Mouse (Mus musculus) embryonic fibroblast, embryonic 13.5 days (primary cell): Measurements from ENCODE around the gene Pdzrn4. TPM values are rescaled to one million over a fixed set of nuclear protein-coding genes. Genes with fewer than 3 reads are reported as not detected.

ENCODE experiments used
- H3K27ac ChIP-seq: 2 replicates; pipeline ENCODE4 v1.5.1; 2012; ENCODE audit warnings: low read length, control low read depth, inconsistent platforms; ENCODE audit not compliant: insufficient read depth
- H3K4me1 ChIP-seq: 2 replicates; pipeline ENCODE4 v1.6.1; 2011; ENCODE audit warnings: low read length; ENCODE audit not compliant: control insufficient read depth, insufficient read depth
- H3K4me3 ChIP-seq: 2 replicates; pipeline ENCODE4 v1.5.1; 2011; ENCODE audit warnings: mild to moderate bottlenecking, control low read depth, low read length; ENCODE audit not compliant: insufficient read depth
- CTCF ChIP-seq: IDR thresholded peaks from 2 replicates; pipeline ENCODE4 v1.5.1; 2011; ENCODE audit warnings: mild to moderate bottlenecking, control low read depth, low read length, moderate library complexity, borderline replicate concordance; ENCODE audit not compliant: insufficient read depth
- POLR2A ChIP-seq: IDR thresholded peaks from 2 replicates; pipeline ENCODE4 v1.6.1; 2011; ENCODE audit warnings: low read depth, mild to moderate bottlenecking, control low read depth, low read length, moderate library complexity
- polyA plus RNA-seq: library from polyadenylated mRNA; stranded (reverse); fragments of >200 nt; gene quantifications from 2 replicates; pipeline ENCODE4 v1.2.4, GENCODE M21; 2011; ENCODE audit warnings: low read depth; ENCODE audit not compliant: missing spikeins, insufficient read length

The Pdzrn4 gene
- polyA plus RNA-seq, 1 experiment, result 0.76 TPM

- TF ChIP-seq POLR2A (no peak), CTCF (no peak)
- Histone ChIP-seq H3K4me3 (no peak overlapping the region), H3K4me1 (no peaks in the 10 kb centered on the region), H3K27ac (no peak overlapping the region)
Observed at GRCm38 (mm10) chr15:92491376-92491775, 94.7 kb downstream of the Pdzrn4 start.

- no peaks in the 10 kb centered on the region for H3K4me1 ChIP-seq
- H3K4me3 ChIP-seq, result no peak overlapping the region
- TF ChIP-seq POLR2A (no peak), CTCF (no peak)
- no peak overlapping the region for H3K27ac ChIP-seq
Observed at GRCm38 (mm10) chr15:92495465-92496174, 98.9 kb downstream of the Pdzrn4 start.

GRCm38 (mm10) chr15:92500276-92500838 lies 103.7 kb downstream of the Pdzrn4 start:
- Histone ChIP-seq H3K4me1 (no peaks in the 10 kb centered on the region), H3K4me3 (no peak overlapping the region), H3K27ac (no peak overlapping the region)
- TF ChIP-seq POLR2A, result no peak
- no peak for TF ChIP-seq CTCF

- H3K27ac ChIP-seq, result no peak overlapping the region
- no peak overlapping the region for H3K4me3 ChIP-seq
- no peaks in the 10 kb centered on the region for H3K4me1 ChIP-seq
- TF ChIP-seq POLR2A (no peak), CTCF (no peak)
Observed at GRCm38 (mm10) chr15:92502797-92503196, 106.1 kb downstream of the Pdzrn4 start.

GRCm38 (mm10) chr15:92509372-92509771 lies 112.7 kb downstream of the Pdzrn4 start:
- TF ChIP-seq POLR2A (no peak), CTCF (no peak)
- no peak overlapping the region for H3K27ac ChIP-seq
- no peaks in the 10 kb centered on the region for H3K4me1 ChIP-seq
- no peak overlapping the region for H3K4me3 ChIP-seq

GRCm38 (mm10) chr15:92515651-92516050 lies 119.0 kb downstream of the Pdzrn4 start:
- Histone ChIP-seq H3K4me3 (no peak overlapping the region), H3K4me1 (no peaks in the 10 kb centered on the region), H3K27ac (no peak overlapping the region)
- TF ChIP-seq POLR2A, result no peak
- no peak for TF ChIP-seq CTCF

- H3K4me1 ChIP-seq, result no peaks in the 10 kb centered on the region
- H3K4me3 ChIP-seq, result no peak overlapping the region
- H3K27ac ChIP-seq, result no peak overlapping the region
- TF ChIP-seq CTCF (no peak), POLR2A (no peak)
Observed at GRCm38 (mm10) chr15:92520677-92521225, 124.1 kb downstream of the Pdzrn4 start.

- Histone ChIP-seq H3K27ac (no peak overlapping the region), H3K4me1 (no peaks in the 10 kb centered on the region), H3K4me3 (no peak overlapping the region)
- TF ChIP-seq POLR2A (no peak), CTCF (no peak)
Observed at GRCm38 (mm10) chr15:92521686-92522085, 125.0 kb downstream of the Pdzrn4 start.

GRCm38 (mm10) chr15:92524917-92525316 lies 128.2 kb downstream of the Pdzrn4 start:
- H3K4me3 ChIP-seq, result no peak overlapping the region
- H3K4me1 ChIP-seq, result no peaks in the 10 kb centered on the region
- no peak overlapping the region for H3K27ac ChIP-seq
- TF ChIP-seq POLR2A (no peak), CTCF (no peak)

- Histone ChIP-seq H3K4me1 (no peaks in the 10 kb centered on the region), H3K4me3 (no peak overlapping the region), H3K27ac (no peak overlapping the region)
- TF ChIP-seq POLR2A (no peak), CTCF (no peak)
Observed at GRCm38 (mm10) chr15:92525416-92525815, 128.7 kb downstream of the Pdzrn4 start.
